Mouse (Mus musculus) liver, adult 2 months (tissue): Measurements from ENCODE around the gene Ptgds.

Source experiments
- CTCF ChIP-seq: fragments of 200-500 bp; IDR thresholded peaks from 2 replicates; pipeline ENCODE4 v1.5.1; 2011; ENCODE audit warnings: low read depth, low read length, control low read depth
- POLR2A ChIP-seq: fragments of 200-500 bp; IDR thresholded peaks from 2 replicates; pipeline ENCODE4 v1.6.1; 2011; ENCODE audit warnings: low read length, control low read depth; ENCODE audit not compliant: insufficient read depth; ENCODE audit errors: extremely low read depth

GRCm38 (mm10) chr2:25497846-25498575, 28.2 kb upstream of the Ptgds start:
- TF ChIP-seq CTCF = no peak
- TF ChIP-seq POLR2A = no peak
